10 mouse cellular contexts compared by ENCODE assay signal in genomic region chr13:113333931-113334330, GRCm38 (mm10).
"Had no signal": no experiment of that assay in that cellular context is flagged by ENCODE, and none has a peak within 500 bp of the region (broad histone marks: within the 10 kb centered on the region; RNA-seq: fewer than 3 reads in every experiment).

No protein-coding gene starts in this region.

- ATAC-seq: intestine, embryonic 16.5 days; midbrain, embryonic 15.5 days had no signal

- DNase-seq: kidney, adult 18-20 months; kidney, adult 9 months; kidney, postnatal 14 days; kidney, postnatal 4 days; liver, embryonic 13.5 days; lung, postnatal 14 days; thymus, adult 18-20 months; thymus, postnatal 36 days had no signal
